Mouse (Mus musculus) frontal cortex, postnatal 14 days (tissue): ENCODE data around the gene Krtap15.

Experiments
- DNase-seq, 2 experiments: peaks; one replicate each; pipeline ENCODE4 v3.0.0; 2022; ENCODE audit warnings: low spot score in 2 of 2

Gene Krtap15

DNA sequence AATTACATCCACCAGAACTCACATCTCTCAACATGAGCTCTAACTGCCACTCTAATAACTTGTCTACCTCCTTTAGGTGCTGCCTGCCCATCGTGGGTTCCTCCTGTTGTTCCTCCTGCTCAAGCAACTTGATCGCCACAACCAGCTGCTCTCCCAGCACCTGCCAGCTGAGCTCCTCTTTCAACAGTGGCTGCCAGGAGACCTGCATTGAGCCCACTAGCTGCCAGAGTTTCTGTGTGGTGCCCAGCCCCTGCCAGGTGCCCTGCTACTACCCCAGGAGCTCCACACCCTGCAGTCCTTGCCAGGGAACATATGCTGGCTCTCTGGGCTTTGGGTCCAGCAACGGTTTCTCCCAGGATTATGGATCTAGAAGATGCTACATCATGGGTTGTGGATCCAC, at the start of gene Krtap15:
Gene Krtap15, plus strand, starts transcription at position 150 of the 400 bp plus-strand sequence.
- DNase-seq, result no peak

DNA sequence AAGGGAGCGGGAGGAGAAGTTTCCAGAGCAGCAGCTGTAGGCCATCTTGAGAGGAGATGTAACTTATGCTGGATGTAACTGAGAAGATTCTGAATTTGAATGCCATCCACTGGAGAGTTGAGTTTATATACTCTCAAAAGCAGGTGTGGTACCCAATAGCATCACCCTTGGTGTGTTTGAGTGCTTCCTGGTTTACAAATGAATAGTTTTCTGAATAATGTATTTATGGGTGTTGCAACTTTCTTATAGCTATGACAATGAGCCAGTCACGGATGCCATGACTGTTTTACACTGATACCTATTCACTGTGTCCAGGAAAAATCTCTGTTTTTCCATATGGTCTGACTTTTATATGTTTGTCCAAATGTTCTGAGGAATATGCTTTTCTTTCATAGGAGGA, 45.9 kb upstream of the Krtap15 start, which contains the start of gene 2310057N15Rik:
Gene 2310057N15Rik, minus strand, starts transcription at position 101 of the 400 bp plus-strand sequence.
- DNase-seq, result no peak

DNA sequence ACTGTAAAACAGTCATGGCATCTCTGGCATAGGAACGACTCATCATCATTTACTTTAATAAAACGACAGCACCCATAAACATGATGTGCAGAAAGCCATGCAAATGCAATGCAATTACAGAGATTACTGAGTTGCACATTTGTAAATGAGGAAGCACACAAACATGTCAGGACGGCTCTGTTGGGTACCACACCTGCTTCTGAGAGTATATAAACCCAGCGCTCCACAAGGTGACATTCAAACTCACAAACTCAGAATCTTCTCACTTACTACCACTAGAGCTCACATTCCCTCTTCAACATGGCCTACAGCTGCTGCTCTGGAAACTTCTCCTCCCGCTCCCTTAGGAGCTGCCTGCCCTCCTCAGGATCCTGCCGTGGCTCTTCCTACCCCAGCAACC, 42.4 kb upstream of the Krtap15 start, which contains the start of gene Gm5965:
Gene Gm5965, plus strand, starts transcription at position 301 of the 400 bp plus-strand sequence.
- DNase-seq, result no peak

DNA sequence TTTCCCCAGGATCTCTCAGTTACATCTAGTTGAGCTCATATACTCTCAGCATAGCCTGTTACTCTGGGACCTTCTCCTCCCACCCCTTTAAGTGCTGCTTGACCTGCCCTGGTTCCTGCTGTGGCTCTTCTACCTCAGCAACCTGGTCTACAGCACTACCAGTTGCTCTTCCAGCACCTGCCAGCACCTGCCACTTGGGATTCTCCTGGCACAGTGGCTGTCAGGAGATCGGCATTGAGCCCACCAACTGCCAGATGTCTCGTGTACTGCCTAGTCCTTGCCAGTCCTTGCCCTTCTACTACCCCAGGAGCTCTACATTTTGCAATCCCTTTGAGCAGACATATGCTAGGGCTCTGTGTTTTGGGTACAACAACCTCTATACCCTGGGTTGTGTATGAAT, 33.2 kb upstream of the Krtap15 start:
- no peak for DNase-seq

DNA sequence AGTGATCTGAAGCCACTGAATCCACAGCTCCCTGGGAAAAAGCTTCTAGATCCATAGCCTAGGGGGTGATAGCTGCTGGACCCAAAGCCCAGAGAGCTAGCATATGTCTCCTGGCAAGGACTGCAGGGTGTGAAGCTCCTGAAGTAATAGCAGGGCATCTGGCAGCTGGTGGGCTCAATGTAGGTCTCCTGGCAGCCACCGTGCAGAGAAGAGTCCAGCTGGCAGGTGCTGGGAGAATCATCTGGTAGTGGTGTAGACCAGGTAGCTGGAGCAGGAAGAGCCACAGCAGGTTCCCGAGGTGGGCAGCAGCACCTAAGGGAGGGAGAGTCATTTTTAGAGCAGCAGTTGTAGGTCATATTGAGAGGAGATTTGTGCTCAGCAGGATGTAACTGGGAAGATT, 8.2 kb upstream of the Krtap15 start, which contains the start of gene Gm20741:
Gene Gm20741, minus strand, starts transcription at position 394 of the 400 bp plus-strand sequence.
- DNase-seq, result no peak

DNA sequence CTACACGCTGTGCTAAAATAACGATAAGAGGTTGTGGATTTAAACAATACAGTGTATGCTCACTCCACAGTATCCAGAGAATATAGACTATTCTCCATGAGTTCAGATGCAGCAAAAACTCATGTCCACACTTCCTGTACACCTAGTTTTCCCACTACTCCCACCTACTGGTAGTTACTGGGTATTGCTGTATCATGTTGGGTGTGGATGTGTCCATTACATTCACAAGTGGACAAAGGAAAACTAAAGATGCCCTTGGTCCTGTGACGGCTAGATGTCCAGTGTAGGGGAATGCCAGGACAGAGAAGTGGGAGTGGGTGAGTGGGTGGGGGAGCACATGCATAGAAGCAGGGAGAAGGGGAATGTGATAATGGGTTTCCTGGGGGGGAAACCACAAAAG, 3.7 kb downstream of the Krtap15 start:
- DNase-seq, result no peak

DNA sequence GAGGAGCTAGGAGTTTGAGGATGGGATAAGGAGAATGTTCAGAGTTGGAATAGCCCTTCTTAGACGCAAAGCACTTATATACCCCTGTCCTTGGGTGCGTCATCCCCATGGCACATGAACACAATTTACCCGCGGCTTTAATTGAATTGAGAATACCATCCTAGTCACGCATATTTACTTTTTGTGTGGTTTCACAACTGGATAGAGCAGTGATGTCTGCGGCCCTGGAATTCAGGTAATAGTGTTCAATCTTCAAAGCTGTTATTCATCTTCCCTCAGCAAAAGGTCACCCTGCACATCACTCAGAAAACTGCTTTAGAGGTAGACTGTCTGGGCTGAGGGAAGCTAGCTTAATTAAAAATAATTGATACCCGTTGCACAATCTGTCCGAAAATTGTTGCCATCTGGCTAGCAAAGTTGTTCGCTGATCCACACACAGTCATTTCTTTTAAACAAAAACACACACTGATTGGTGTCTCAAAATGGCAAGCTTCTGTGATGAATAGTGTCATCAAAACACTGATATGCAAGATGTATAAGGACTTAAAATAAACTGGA, 6.2 kb downstream of the Krtap15 start, which contains the start of gene Krtap14:
Gene Krtap14, minus strand, starts transcription at position 51 of the 558 bp plus-strand sequence.
- no peak for DNase-seq

DNA sequence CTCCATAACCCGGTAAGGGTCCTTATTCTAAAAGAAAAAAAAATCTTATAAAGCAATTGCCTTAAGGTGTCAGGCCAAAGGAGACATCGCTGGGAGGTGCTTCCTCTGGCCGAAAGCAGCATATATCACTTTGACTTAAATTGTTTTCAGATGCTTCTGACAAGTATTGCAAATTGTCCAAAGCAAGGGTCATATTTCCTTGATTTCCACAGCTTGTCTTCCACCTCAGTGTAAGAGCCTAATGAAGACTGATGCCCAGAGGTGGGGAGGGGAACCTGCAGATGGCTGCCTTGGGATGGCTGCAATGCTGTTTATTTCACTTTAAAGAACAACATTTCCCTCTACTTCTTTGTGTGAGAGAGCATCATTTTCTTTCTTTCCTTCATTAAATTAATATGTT, 7.0 kb downstream of the Krtap15 start:
- DNase-seq, result no peak

DNA sequence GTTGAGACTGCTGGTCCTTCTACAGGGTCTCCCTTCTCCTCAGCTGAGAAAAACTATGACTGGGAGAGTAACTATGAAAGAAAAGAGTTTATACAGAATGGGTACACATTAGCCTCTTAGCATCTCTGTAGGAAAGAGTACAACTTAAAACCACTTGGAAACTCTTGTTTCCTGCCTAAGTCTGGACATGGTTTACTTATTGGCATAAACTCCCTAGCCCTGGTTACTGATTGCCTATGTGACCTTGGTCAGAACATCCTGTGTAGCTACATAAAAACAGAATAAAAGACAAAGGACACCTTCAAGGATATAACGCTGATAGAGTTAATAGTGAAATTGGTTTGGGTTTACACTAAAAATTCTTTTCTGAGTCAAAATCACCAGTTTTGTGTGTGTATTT, 27.3 kb downstream of the Krtap15 start:
- no peak for DNase-seq

DNA sequence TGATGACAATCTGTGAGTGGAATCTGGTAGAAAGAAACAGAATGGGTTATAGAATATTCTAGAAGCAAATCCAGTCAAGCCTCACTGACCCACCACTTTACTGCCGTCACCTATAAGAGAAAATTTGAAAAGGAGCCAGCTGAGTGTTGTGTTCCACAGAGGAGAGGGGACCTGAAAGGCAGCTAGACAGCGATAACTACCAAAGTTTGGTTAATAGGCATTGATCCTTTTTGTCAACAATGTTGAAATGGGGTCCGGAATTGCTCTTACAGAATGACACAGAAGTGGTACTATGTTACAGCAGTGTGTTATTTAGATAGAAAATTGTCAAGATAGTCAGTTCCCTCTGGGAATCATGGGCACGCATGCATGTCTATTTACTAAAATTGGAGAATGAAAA, 28.5 kb downstream of the Krtap15 start:
- no peak for DNase-seq

DNA sequence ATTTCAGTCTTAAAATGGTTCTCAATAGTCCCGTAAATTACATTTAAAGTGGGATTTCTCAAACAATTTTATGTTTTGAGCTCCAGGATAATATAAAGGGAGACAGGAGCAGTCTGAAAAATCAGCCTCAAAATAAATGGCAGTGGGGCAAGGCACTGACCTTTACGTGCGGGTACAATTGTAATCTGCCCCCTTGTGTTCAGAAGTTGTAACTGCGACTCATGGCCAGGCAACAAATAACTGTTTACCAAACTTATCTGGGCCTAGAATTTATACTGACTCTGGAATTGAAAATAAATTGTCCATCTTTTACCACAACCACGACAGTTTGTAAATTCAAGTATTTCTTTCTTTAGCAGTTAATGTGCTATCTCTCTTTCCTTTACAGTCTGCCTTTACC, 31.4 kb downstream of the Krtap15 start:
- no peak for DNase-seq

DNA sequence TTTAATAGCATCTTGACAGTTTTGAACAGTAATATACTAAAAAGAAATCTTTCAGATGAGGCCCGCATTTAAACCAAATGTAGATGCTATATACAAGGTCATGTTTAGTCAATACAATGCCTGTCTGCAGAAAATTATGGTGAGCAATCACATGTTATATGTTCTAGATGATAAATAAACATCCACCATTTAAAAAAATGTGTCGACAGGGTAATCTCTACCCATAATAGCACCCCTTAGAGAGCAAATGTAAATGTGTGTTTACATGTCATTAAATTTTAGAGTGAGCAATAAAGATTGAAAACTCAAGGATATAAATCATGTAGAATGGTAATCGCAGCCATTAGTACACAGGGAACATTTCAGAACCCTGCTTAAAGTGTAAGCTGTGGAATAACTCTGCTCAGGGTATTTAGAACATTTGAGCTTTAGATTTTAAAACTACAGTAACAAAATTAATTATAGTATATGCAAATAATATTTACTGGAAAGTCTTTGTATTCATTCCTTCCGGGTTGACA, 44.9 kb downstream of the Krtap15 start:
- no peak for DNase-seq

DNA sequence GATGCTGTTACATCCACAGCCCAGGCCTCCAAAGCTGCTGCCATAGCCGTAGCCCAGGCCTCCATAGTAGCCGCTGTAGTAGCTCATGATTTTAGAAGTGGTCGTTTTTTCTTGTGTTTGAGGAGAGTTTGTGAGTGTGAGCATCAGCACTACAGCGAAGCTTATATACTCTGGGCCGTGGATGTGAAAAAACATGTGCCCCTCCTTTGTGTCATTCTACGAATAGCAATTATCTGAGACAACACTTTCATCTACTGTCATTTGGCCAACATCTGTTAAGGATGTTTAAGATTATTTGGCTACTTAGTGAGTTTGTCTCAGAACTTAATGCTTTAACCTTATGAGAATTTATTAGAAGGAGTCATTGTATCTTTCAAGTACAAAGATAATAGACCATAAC, 49.3 kb downstream of the Krtap15 start, which contains the start of gene Krtap19-1:
Gene Krtap19-1, minus strand, starts transcription at position 101 of the 400 bp plus-strand sequence.
- no peak for DNase-seq

DNA sequence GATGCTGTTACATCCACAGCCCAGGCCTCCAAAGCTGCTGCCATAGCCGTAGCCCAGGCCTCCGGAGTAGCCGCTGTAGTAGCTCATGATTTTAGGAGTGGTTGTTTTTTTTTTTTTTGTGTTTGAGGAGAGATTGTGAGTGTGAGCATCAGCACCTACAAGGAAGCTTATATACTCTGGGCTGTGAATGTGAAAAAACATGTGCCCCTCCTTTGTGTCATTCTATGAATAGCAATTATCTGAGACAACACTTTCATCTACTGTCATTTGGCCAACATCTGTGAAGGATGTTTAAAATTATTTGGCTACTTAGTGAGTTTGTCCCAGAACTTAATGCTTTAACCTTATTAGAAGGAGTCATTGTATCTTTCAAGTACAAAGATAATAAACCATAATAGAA, 54.2 kb downstream of the Krtap15 start, which contains the start of gene Krtap19-2:
Gene Krtap19-2, minus strand, starts transcription at position 101 of the 400 bp plus-strand sequence.
- DNase-seq, result no peak

DNA sequence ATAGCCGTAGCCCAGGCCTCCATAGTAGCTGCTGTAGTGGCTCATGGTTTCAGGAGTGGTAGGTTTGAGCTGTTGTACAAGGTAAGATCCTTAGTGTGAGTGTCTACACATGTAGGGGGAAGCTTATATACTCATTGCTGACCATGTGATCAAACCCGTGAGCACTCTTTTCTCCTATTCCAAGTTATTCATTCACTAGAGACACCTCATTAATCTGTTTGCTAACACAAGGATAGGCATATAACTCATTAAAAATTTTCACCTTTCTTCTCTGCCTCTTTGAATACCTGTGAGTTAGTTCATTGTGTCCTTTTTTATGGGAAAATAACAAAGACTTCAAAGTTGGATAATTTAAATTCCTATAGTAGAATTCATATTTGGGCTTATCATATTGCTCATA, 57.9 kb downstream of the Krtap15 start, which contains the start of gene Krtap19-3:
Gene Krtap19-3, minus strand, starts transcription at position 101 of the 400 bp plus-strand sequence.
- no peak for DNase-seq
